Mouse (Mus musculus): ENCODE results near the gene Stat5a. TPM values are rescaled to one million over a fixed set of nuclear protein-coding genes. Genes with fewer than 3 reads are reported as not detected.

Stat5a gene
- total and polyA plus RNA-seq, 3 experiments = 17.5 to 23.6 (median 23.0) TPM

DNA sequence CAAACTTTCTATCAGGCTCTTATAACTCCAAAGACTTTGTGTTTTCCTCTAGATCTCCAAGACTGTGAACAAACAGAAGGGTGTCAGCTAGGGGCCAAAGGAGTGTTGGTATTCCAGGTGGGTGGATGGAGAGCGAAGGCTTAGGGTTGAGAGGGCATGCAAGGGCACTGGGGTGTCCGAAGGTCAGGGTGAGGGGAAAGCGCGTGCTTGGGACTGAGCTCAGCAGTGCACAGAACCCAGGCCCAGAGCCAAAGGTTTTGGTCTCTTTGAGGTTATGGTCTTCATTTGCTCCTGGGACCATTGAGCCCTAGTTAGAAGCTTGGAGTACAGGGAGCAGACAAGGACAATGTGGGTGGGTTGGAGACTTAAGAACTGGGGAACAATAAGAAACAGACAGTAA lies 4.0 kb upstream of the Stat5a start:
- DNase-seq (ENCODE audit: extremely low read depth) = no peak
- no peaks in the 10 kb centered on the region for H3K9me3 ChIP-seq (replicated peaks; ENCODE audit: low read length)
- H3K27ac ChIP-seq (ENCODE audit: insufficient read depth, low read depth) = no peak overlapping the region
- H3K4me2 ChIP-seq (ENCODE audit: insufficient read depth, low read depth, poor library complexity, severe bottlenecking) = no peak overlapping the region
- no peak overlapping the region for H3K9ac ChIP-seq (ENCODE audit: insufficient read depth, low read depth)
- H3K79me2 ChIP-seq (replicated peaks; ENCODE audit: control insufficient read depth, extremely low read depth, insufficient read depth, poor library complexity, severe bottlenecking) = no peaks in the 10 kb centered on the region
- peaks cover 76% of the 10 kb centered on the region for H3K27me3 ChIP-seq (replicated peaks)
- no peaks in the 10 kb centered on the region for H3K36me3 ChIP-seq (replicated peaks in 1 of 2; ENCODE audit: control insufficient read depth in 1 of 2, insufficient read depth in 1 of 2, low read length in 1 of 2)
- TF ChIP-seq ZC3H11A (IDR thresholded peaks at IDR 0.05; ENCODE audit: low read depth, low read length) (no peak), ZKSCAN1 (IDR thresholded peaks at IDR 0.05; ENCODE audit: borderline replicate concordance, low read depth, low read length) (no peak), UBTF (IDR thresholded peaks at IDR 0.05; ENCODE audit: low read depth, low read length) (no peak), RAD21 (IDR thresholded peaks at IDR 0.05; ENCODE audit: low read depth, low read length) (no peak), KAT2A (IDR thresholded peaks at IDR 0.05; ENCODE audit: insufficient replicate concordance, low read length) (no peak), ZNF384 (IDR thresholded peaks at IDR 0.05; ENCODE audit: low read depth, low read length) (no peak), MAX (IDR thresholded peaks at IDR 0.05; ENCODE audit: low read length) (no peak), POLR2A (IDR thresholded peaks at IDR 0.05; ENCODE audit: low read depth, low read length) (no peak), RCOR1 (conservative IDR thresholded peaks at IDR 0.05; ENCODE audit: low read depth, low read length) (no peak), TBP (conservative IDR thresholded peaks at IDR 0.05; ENCODE audit: low read depth, low read length) (no peak)
- dilution Hi-C loops (cut with MboI; ENCODE audit: extremely low pct_ligation_motif_present, extremely low pct_unique_long_range_greater_than_20kb, low sequenced_read_pairs) (no loop called here), in situ Hi-C loops (cut with MboI; ENCODE audit: low pct_ligation_motif_present, low pct_unique_long_range_greater_than_20kb, low sequenced_read_pairs) (no loop called here)
- no peak overlapping the region for H3K4me3 ChIP-seq (replicated peaks in 1 of 3; ENCODE audit: low read depth in 2 of 3, low read length in 2 of 3, poor library complexity in 1 of 3)
- peaks cover 17 to 35% of the 10 kb centered on the region in 2 experiments for H3K4me1 ChIP-seq (ENCODE audit: control insufficient read depth in 1 of 2, insufficient read depth in 2 of 2)

- in situ Hi-C loops (cut with MboI; ENCODE audit: low pct_ligation_motif_present, low pct_unique_long_range_greater_than_20kb, low sequenced_read_pairs) (no loop called here), dilution Hi-C loops (cut with MboI; ENCODE audit: extremely low pct_ligation_motif_present, extremely low pct_unique_long_range_greater_than_20kb, low sequenced_read_pairs) (no loop called here)
- Histone ChIP-seq H3K9me3 (replicated peaks; ENCODE audit: low read length) (no peaks in the 10 kb centered on the region), H3K36me3 (replicated peaks in 1 of 2; ENCODE audit: control insufficient read depth in 1 of 2, insufficient read depth in 1 of 2, low read length in 1 of 2) (peaks cover 2 to 11% of the 10 kb centered on the region in 2 experiments), H3K4me1 (ENCODE audit: control insufficient read depth in 1 of 2, insufficient read depth in 2 of 2) (peaks cover 23 to 48% of the 10 kb centered on the region in 2 experiments), H3K79me2 (replicated peaks; ENCODE audit: control insufficient read depth, extremely low read depth, insufficient read depth, poor library complexity, severe bottlenecking) (no peaks in the 10 kb centered on the region), H3K27ac (ENCODE audit: insufficient read depth, low read depth) (no peak overlapping the region), H3K27me3 (replicated peaks) (peaks cover 52% of the 10 kb centered on the region), H3K9ac (ENCODE audit: insufficient read depth, low read depth) (no peak overlapping the region), H3K4me2 (ENCODE audit: insufficient read depth, low read depth, poor library complexity, severe bottlenecking) (no peak overlapping the region), H3K4me3 (replicated peaks in 1 of 3; ENCODE audit: low read depth in 2 of 3, low read length in 2 of 3, poor library complexity in 1 of 3) (no peak overlapping the region)
- no peak for DNase-seq (ENCODE audit: extremely low read depth)
- no peak for TF ChIP-seq MYC (IDR thresholded peaks at IDR 0.05; ENCODE audit: low read depth, low read length)
- no peak for TF ChIP-seq JUND (conservative IDR thresholded peaks at IDR 0.05; ENCODE audit: low read depth, low read length)
- TF ChIP-seq UBTF (IDR thresholded peaks at IDR 0.05; ENCODE audit: low read depth, low read length) = no peak
- TF ChIP-seq KAT2A (IDR thresholded peaks at IDR 0.05; ENCODE audit: insufficient replicate concordance, low read length) = no peak
- no peak for TF ChIP-seq ELF1 (IDR thresholded peaks at IDR 0.05; ENCODE audit: low read depth, low read length)
- TF ChIP-seq BHLHE40 (IDR thresholded peaks at IDR 0.05; ENCODE audit: low read depth, low read length) = no peak
Observed at GRCm38 (mm10) chr11:100857960-100858359, 1.2 kb upstream of the Stat5a start.
